Mouse (Mus musculus) forebrain, embryonic 11.5 days (tissue): ENCODE data around the gene Sdhaf4. TPM values are rescaled to one million over a fixed set of nuclear protein-coding genes. Genes with fewer than 3 reads are reported as not detected.

Experiments
- ATAC-seq: fragments of 200-750 bp; cut with Nextera tagmentation; replicated peaks from 2 replicates; pipeline ENCODE4 v1.8.0; 2017; ENCODE audit warnings: moderate TSS enrichment; ENCODE audit not compliant: low FRiP score
- DNase-seq: peaks from one replicate; pipeline ENCODE4 v3.0.0-alpha.2; 2017; ENCODE audit warnings: low spot score
- H3K27ac ChIP-seq: fragments of 300-500 bp; sonication (generic); 2 replicates; pipeline ENCODE4 v1.5.1; 2014; ENCODE audit warnings: low read depth, low read length
- H3K27me3 ChIP-seq: fragments of 300-500 bp; sonication (generic); 2 replicates; pipeline ENCODE4 v1.6.1; 2014; ENCODE audit warnings: mild to moderate bottlenecking, low read length, mixed read lengths; ENCODE audit not compliant: control insufficient read depth, insufficient read depth
- H3K36me3 ChIP-seq: fragments of 300-500 bp; sonication (generic); 2 replicates; pipeline ENCODE4 v1.6.1; 2014; ENCODE audit warnings: mild to moderate bottlenecking, low read length, moderate library complexity, mixed read lengths; ENCODE audit not compliant: control insufficient read depth, insufficient read depth
- H3K4me1 ChIP-seq: fragments of 300-500 bp; sonication (generic); replicated peaks from 2 replicates; pipeline ENCODE4 v1.6.1; 2014; ENCODE audit warnings: low read length, mixed read lengths; ENCODE audit not compliant: control insufficient read depth, insufficient read depth
- H3K4me2 ChIP-seq: fragments of 300-500 bp; sonication (generic); 2 replicates; pipeline ENCODE4 v1.6.1; 2014; ENCODE audit warnings: low read depth, mild to moderate bottlenecking, low read length, moderate library complexity, mixed read lengths; ENCODE audit not compliant: severe bottlenecking
- H3K4me3 ChIP-seq: fragments of 300-500 bp; sonication (generic); 2 replicates; pipeline ENCODE4 v1.5.1; 2014; ENCODE audit warnings: low read depth, low read length
- H3K9ac ChIP-seq: fragments of 300-500 bp; sonication (generic); 2 replicates; pipeline ENCODE4 v1.6.1; 2014; ENCODE audit warnings: low read length
- H3K9me3 ChIP-seq: fragments of 300-500 bp; sonication (generic); 2 replicates; pipeline ENCODE4 v1.6.1; 2016; ENCODE audit warnings: low read length, mixed read lengths; ENCODE audit not compliant: control insufficient read depth
- WGBS: fragments of 180-500 bp; shearing (Covaris S2); extraction: QIAGEN DNeasy Blood & Tissue Kit; methylation state at CpG from one replicate; pipeline ENCODE4 v1.1.7; 2014; 5-methylcytosine and 5-hydroxymethylcytosine counted together
- polyA plus RNA-seq: library from polyadenylated mRNA; unstranded; fragments of >200 nt; fragmentation: Nextera tagmentation; extraction: Ambion mirVana; gene quantifications from 2 replicates; pipeline ENCODE4 v1.2.1, GENCODE M21; 2014

Sdhaf4 gene
- polyA plus RNA-seq, 1 experiment from 2014 or later: 84.5 TPM

DNA sequence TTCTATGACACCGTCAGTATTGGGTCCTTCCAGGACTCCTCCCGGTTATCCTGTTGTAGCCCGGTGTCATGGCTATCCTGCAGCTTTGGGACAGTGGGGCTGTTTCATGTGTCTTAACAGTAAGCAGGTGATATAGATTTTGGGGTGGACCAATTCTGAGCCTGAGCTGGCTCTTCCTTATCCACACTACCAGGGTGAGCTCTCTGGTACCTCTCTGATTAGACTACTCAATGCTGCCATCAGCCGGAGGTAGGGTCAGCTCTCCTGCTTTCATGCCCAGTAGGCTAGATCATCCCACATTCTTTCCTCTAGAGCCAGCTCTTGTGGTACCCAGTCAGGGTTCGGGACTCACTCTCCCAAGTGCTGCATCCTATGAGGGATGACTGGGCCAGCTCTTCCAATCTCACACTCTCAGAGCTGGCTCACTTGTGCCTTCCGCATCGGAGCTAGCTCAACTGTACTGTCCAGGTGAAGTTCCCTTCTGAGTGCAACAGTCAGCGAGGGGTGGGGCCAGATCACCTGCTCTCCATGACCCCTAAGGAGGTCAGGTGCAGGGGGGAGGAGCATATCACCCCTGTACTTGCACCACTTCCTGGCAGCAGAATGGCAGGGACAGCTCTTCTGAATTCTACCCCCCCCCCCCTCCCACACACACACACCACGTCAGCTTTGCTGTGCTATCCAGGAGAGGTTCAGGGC, 37.3 kb downstream of the Sdhaf4 start:
- Histone ChIP-seq H3K4me2 (no peak overlapping the region), H3K36me3 (no peaks in the 10 kb centered on the region), H3K4me1 (no peaks in the 10 kb centered on the region), H3K27ac (no peak overlapping the region), H3K27me3 (no peaks in the 10 kb centered on the region), H3K9me3 (no peaks in the 10 kb centered on the region), H3K4me3 (no peak overlapping the region), H3K9ac (no peak overlapping the region)
- DNase-seq (no peak), ATAC-seq (no peak)
- WGBS: 93% methylated on average over 8 of the region's 9 CpGs

GRCm38 (mm10) chr1:23966226-23966625, 39.2 kb downstream of the Sdhaf4 start:
- Histone ChIP-seq H3K4me2 (no peak overlapping the region), H3K4me3 (no peak overlapping the region), H3K27ac (no peak overlapping the region), H3K9me3 (no peaks in the 10 kb centered on the region), H3K4me1 (no peaks in the 10 kb centered on the region), H3K36me3 (no peaks in the 10 kb centered on the region), H3K27me3 (no peaks in the 10 kb centered on the region), H3K9ac (no peak overlapping the region)
- WGBS: 66% methylated on average over 1 of the region's 1 CpGs
- DNase-seq (no peak), ATAC-seq (no peak)

DNA sequence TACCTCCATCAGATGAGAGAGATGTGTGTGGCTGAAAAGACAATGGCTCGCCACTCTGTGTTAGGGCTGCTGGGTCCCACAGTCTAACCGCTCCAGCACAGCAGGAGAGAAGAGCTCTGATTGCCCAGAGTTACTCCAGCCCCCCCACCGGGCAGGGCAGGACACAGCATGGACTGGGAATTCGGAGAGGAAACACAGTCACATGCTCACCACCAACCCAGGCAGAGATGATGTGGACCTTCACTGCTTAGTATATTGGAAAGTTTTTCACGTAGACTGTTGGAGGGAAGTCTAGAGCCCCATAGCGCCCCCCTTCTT, 46.1 kb downstream of the Sdhaf4 start:
- peak; percentile 56 for ATAC-seq
- H3K4me2 ChIP-seq: peak overlapping the region; percentile 38; the same call in 1 of the 2 replicates
- no peak overlapping the region for H3K27ac ChIP-seq
- DNase-seq: no peak
- H3K9ac ChIP-seq: no peak overlapping the region
- no peaks in the 10 kb centered on the region for H3K9me3 ChIP-seq
- WGBS: 12% methylated on average over 6 of the region's 6 CpGs
- H3K36me3 ChIP-seq: no peaks in the 10 kb centered on the region
- H3K4me1 ChIP-seq: no peaks in the 10 kb centered on the region
- peak overlapping the region; percentile 10; the same call in 1 of the 2 replicates for H3K4me3 ChIP-seq
- H3K27me3 ChIP-seq: no peaks in the 10 kb centered on the region

DNA sequence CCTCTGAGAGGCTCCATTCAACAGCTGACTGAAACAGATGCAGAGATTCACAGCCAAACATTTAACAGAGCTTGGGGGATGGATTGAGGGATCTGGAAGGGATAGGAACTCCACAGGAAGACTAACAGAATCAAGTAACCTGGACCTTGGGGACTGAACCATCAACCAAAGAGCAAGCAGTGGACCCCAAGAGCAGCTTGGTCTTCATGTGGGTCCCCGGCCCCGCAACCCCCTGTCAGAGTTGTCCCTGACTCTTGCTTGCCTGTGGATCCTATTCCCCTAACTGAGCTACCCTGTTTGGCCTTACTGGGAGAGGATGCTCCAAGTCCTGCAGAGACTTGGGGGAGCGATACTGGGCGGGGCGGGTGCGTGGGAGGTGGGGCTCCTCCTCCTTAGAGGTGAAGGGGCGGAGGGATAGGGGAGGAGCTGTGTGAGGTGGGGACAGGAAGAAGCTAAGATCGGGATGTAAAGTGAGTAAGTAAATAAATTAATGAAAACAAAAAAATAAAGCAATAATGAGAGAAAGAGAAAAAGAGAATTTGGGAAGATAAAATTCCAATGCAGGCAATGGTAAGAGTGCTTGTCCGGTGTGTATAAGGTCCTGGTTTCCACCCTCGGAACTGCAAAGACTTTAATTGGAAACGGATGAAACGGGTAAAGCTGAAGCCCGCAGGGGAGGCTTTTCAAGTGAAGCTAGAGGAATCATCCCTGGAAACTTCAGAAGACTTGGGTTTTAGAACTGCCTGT, 46.6 kb downstream of the Sdhaf4 start:
- Histone ChIP-seq H3K9me3 (no peaks in the 10 kb centered on the region), H3K4me3 (peak overlapping the region; percentile 10; the same call in 1 of the 2 replicates), H3K27ac (no peak overlapping the region), H3K36me3 (no peaks in the 10 kb centered on the region), H3K4me2 (peak overlapping the region; percentile 38; the same call in 1 of the 2 replicates), H3K27me3 (no peaks in the 10 kb centered on the region), H3K4me1 (no peaks in the 10 kb centered on the region), H3K9ac (no peak overlapping the region)
- no peak for DNase-seq
- 14% methylated on average over 13 of the region's 13 CpGs for WGBS
- ATAC-seq: no peak

- DNase-seq (no peak), ATAC-seq (no peak)
- Histone ChIP-seq H3K4me3 (no peak overlapping the region), H3K4me1 (no peaks in the 10 kb centered on the region), H3K36me3 (no peaks in the 10 kb centered on the region), H3K9me3 (no peaks in the 10 kb centered on the region), H3K4me2 (no peak overlapping the region), H3K27me3 (no peaks in the 10 kb centered on the region), H3K9ac (no peak overlapping the region), H3K27ac (no peak overlapping the region)
- 87% methylated on average over 6 of the region's 6 CpGs for WGBS
These were observed 47.4 kb downstream of the Sdhaf4 start for GRCm38 (mm10) chr1:23958101-23958500.

GRCm38 (mm10) chr1:23955539-23955938, 49.9 kb downstream of the Sdhaf4 start:
- Histone ChIP-seq H3K36me3 (no peaks in the 10 kb centered on the region), H3K9ac (no peak overlapping the region), H3K27ac (no peak overlapping the region), H3K4me2 (no peak overlapping the region), H3K27me3 (no peaks in the 10 kb centered on the region), H3K9me3 (no peaks in the 10 kb centered on the region), H3K4me1 (no peaks in the 10 kb centered on the region), H3K4me3 (no peak overlapping the region)
- ATAC-seq (no peak), DNase-seq (no peak)
- 87% methylated on average over 4 of the region's 4 CpGs for WGBS

- Histone ChIP-seq H3K27me3 (no peaks in the 10 kb centered on the region), H3K27ac (no peak overlapping the region), H3K4me2 (no peak overlapping the region), H3K9me3 (no peaks in the 10 kb centered on the region), H3K4me3 (no peak overlapping the region), H3K4me1 (no peaks in the 10 kb centered on the region), H3K9ac (no peak overlapping the region), H3K36me3 (no peaks in the 10 kb centered on the region)
- ATAC-seq (no peak), DNase-seq (no peak)
- 88% methylated on average over 13 of the region's 13 CpGs for WGBS
These were observed 51.5 kb downstream of the Sdhaf4 start for GRCm38 (mm10) chr1:23953921-23954320.

- 46% methylated on average over 15 of the region's 15 CpGs for WGBS
- DNase-seq: no peak
- Histone ChIP-seq H3K27ac (no peak overlapping the region), H3K27me3 (peaks cover 2% of the 10 kb centered on the region; the same call in 1 of the 2 replicates), H3K9ac (no peak overlapping the region), H3K9me3 (no peaks in the 10 kb centered on the region), H3K36me3 (no peaks in the 10 kb centered on the region), H3K4me3 (no peak overlapping the region), H3K4me1 (no peaks in the 10 kb centered on the region), H3K4me2 (no peak overlapping the region)
- ATAC-seq: peak; percentile 68
These were observed 56.4 kb downstream of the Sdhaf4 start for GRCm38 (mm10) chr1:23948778-23949699.
